Mouse (Mus musculus) heart, adult 2 months (tissue): Measurements from ENCODE around the gene Csnk2a1.

ENCODE experiments used
- CTCF ChIP-seq: fragments of 200-600 bp; IDR thresholded peaks from 2 replicates; pipeline ENCODE4 v1.8.1; 2022; ENCODE audit warnings: antibody characterized with exemption, mild to moderate bottlenecking, moderate library complexity
- EP300 ChIP-seq: fragments of 200-500 bp; IDR thresholded peaks from 2 replicates; pipeline ENCODE4 v1.6.1; 2011; ENCODE audit warnings: low read depth, low read length, control low read depth; ENCODE audit not compliant: insufficient read depth
- POLR2A ChIP-seq: fragments of 200-500 bp; IDR thresholded peaks from 2 replicates; pipeline ENCODE4 v1.6.1; 2011; ENCODE audit warnings: mild to moderate bottlenecking, low read depth, low read length, control low read depth; ENCODE audit not compliant: insufficient read depth

DNA sequence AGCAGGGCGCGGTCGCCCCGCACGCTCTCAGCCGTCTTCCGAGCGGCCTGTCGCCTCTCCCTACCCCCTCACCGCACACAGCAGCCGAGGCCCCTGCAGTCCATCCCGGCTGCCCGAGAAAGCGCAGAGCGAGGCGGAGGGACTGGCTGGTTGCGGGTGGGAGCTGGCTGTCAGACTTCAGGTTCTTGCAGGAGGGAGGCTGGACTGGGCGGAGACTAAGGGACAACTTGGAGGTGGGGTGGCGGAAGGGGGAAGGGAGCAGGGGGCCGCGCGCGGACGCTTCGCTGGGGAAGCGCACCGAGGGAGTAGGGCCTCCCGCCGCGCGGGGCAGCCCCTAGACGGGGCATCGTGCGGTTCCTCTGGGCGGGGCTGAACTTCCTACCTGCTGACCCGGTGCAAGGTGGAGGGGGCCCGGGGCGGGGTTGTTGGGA lies 427 bp downstream of the Csnk2a1 start:
- TF ChIP-seq POLR2A (no peak), EP300 (no peak), CTCF (no peak)
